Mouse (Mus musculus) CD4-positive, CD25-positive, alpha-beta regulatory T cell, adult 9 weeks (primary cell): ENCODE data around the gene Gm732. TPM values are rescaled to one million over a fixed set of nuclear protein-coding genes. Genes with fewer than 3 reads are reported as not detected.

Experiments
- polyA plus RNA-seq: library from polyadenylated mRNA; unstranded; fragments of 100-300 nt; shearing (Covaris generic); gene quantifications from one replicate; pipeline ENCODE4 v1.2.1, GENCODE M21; 2017

Gene Gm732
- polyA plus RNA-seq: not detected

DNA sequence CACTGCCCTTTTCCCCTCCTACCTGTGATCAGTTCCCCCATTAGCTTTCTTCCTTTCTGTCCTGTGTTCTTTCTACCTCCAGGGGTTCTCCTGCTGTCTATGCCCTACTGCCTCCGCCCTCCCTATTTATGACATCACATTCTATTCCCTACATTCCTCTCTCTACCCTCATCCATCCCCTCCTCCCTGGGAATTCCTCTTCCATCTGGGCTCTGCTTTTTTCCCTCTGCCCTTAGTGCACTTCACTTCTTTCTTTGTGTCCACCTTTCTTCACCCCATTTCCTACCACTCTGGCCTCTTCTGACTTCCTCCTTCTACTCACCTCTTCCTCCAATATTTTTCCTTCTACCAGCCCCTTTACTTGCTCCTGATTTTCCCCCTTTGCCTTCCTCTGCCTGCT is at the start of gene Gm732:
TSS of gene Gm732 (minus strand) at position 101 of the 400 bp plus-strand sequence.

Other genes starting within 250 kb of the Gm732 start
- gene Tent5d, start 155.9 kb downstream of the Gm732 start, polyA plus RNA-seq: not detected
- 31.4 TPM for gene 2610002M06Rik, start 132.1 kb downstream of the Gm732 start, polyA plus RNA-seq